Mouse (Mus musculus): ENCODE measurements around the gene Ryr3.

DNA sequence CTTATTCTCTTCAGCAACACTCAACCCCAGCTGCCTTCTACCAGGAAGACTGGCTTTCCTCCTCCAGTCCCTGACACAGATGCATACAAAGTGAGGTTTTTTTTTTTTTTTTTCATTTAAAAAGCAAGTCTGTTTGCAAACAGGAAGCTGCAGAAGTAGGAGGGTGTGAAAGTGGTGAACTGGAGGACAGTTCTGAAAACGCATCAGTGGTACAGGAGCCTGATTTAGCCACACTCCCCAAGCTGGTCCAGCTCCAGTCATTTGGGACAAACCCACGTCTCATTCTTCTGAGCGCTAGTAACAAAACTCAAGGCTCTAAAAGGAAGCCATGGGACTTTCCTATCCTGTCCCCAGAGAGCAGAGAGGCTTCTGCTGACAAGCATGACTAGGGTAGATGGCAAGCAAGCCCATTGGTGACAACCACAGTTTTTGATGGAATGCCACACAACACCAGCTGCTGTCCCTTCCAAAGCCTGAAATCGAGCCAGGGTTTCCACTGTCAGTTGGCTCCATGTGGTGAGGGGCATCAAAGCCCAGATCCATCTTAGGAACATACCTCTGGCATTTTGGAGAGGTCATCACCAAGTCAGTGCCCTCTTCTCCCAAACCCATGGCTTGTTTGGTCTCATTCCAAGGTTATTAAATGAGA is 101.5 kb downstream of the Ryr3 start:
- no peak for TF ChIP-seq CTCF (IDR thresholded peaks at IDR 0.05; ENCODE audit: low read depth)
- TF ChIP-seq EP300 (optimal IDR thresholded peaks at IDR 0.05), result no peak
